Mouse (Mus musculus): ENCODE data around the gene Slc35b4. TPM values are rescaled to one million over a fixed set of nuclear protein-coding genes. Genes with fewer than 3 reads are reported as not detected.
A peak's percentile ranks its signal among the peaks of the same experiment; 100 is the strongest.

The Slc35b4 gene
- polyA plus RNA-seq, 1 experiment from 2014 or later: 49.9 TPM

DNA sequence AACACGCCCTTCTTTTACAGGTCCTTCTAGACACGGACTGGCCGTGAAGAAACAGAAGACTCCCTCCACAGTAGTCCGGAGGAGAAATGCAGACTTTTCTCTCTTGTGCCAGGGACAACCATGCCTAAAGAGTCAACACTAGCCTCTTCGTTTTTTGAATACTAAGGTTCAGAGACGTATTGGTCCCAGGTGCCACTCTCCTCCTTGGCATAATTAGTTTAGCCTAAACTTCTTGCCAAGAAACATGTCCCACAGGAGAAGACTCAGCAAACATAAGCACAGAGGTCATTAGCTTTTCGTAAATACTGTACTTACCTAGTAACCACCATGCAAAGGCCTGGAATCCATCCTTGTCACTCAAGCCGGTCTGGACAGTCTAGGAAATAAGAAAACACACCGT is 13.9 kb downstream of the Slc35b4 start:
- Histone ChIP-seq H3K9ac (no peak overlapping the region), H3K36me3 (peaks cover 89% of the 10 kb centered on the region), H3K27ac (no peak overlapping the region), H3K9me3 (no peaks in the 10 kb centered on the region), H3K4me3 (no peak overlapping the region), H3K27me3 (no peaks in the 10 kb centered on the region), H3K4me2 (no peak overlapping the region), H3K4me1 (0 out of 2 replicates have a peak, but pooled peaks cover 2% of the 10 kb centered on the region)
- 75% methylated on average over 9 of the region's 9 CpGs for WGBS
- no peak for ATAC-seq (ENCODE audit: insufficient number of reproducible peaks, insufficient read depth, low FRiP score, low TSS enrichment, low read depth)

GRCm38 (mm10) chr6:34162607-34163006 is 14.3 kb downstream of the Slc35b4 start:
- Histone ChIP-seq H3K4me1 (0 out of 2 replicates have a peak, but pooled peaks cover 2% of the 10 kb centered on the region), H3K36me3 (peaks cover 93% of the 10 kb centered on the region), H3K9ac (no peak overlapping the region), H3K4me2 (no peak overlapping the region), H3K9me3 (no peaks in the 10 kb centered on the region), H3K27ac (no peak overlapping the region), H3K27me3 (no peaks in the 10 kb centered on the region), H3K4me3 (no peak overlapping the region)
- WGBS: 46% methylated on average over 2 of the region's 2 CpGs
- no peak for ATAC-seq (ENCODE audit: insufficient number of reproducible peaks, insufficient read depth, low FRiP score, low TSS enrichment, low read depth)

DNA sequence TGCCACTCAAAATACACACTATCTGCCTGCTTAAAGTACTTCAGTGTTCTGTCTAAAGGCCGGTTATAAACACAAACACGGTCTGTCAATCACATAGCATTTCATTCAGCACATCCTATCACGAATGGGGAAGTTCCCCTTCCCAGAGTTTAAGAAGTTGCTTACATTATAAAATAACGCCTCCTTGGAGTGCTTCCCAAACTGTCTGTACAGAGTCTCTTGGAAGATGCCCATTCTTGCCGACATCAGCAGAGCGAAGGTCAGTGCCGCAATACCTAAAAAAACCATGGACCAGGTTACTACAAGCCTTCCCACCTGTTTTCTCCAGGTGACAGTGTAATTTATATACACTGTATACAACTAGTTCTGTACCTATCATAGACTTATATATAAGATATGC is 15.4 kb downstream of the Slc35b4 start:
- no peaks in the 10 kb centered on the region for H3K9me3 ChIP-seq
- H3K4me2 ChIP-seq: no peak overlapping the region
- H3K9ac ChIP-seq: no peak overlapping the region
- H3K27me3 ChIP-seq: no peaks in the 10 kb centered on the region
- ATAC-seq (ENCODE audit: insufficient number of reproducible peaks, insufficient read depth, low FRiP score, low TSS enrichment, low read depth): no peak
- H3K4me3 ChIP-seq: no peak overlapping the region
- peaks cover 7% of the 10 kb centered on the region for H3K4me1 ChIP-seq
- peaks cover 93% of the 10 kb centered on the region for H3K36me3 ChIP-seq
- no peak overlapping the region for H3K27ac ChIP-seq
- WGBS: 91% methylated on average over 7 of the region's 7 CpGs

- Histone ChIP-seq H3K36me3 (peaks cover 87% of the 10 kb centered on the region), H3K4me1 (peaks cover 14% of the 10 kb centered on the region), H3K4me2 (no peak overlapping the region), H3K27me3 (no peaks in the 10 kb centered on the region), H3K9me3 (no peaks in the 10 kb centered on the region), H3K27ac (no peak overlapping the region), H3K9ac (no peak overlapping the region), H3K4me3 (no peak overlapping the region)
- WGBS: 94% methylated on average over 7 of the region's 7 CpGs
- ATAC-seq (ENCODE audit: insufficient number of reproducible peaks, insufficient read depth, low FRiP score, low TSS enrichment, low read depth): no peak
Measured at GRCm38 (mm10) chr6:34160816-34161310, 16.0 kb downstream of the Slc35b4 start.

- no peak overlapping the region for H3K9ac ChIP-seq
- H3K36me3 ChIP-seq: peaks cover 80% of the 10 kb centered on the region
- H3K4me2 ChIP-seq: no peak overlapping the region
- no peak overlapping the region for H3K4me3 ChIP-seq
- H3K27ac ChIP-seq: no peak overlapping the region
- H3K9me3 ChIP-seq: no peaks in the 10 kb centered on the region
- ATAC-seq (ENCODE audit: insufficient number of reproducible peaks, insufficient read depth, low FRiP score, low TSS enrichment, low read depth): no peak
- 82% methylated on average over 23 of the region's 23 CpGs for WGBS
- H3K27me3 ChIP-seq: no peaks in the 10 kb centered on the region
- H3K4me1 ChIP-seq: peaks cover 20% of the 10 kb centered on the region
Measured at GRCm38 (mm10) chr6:34159998-34160815, 16.7 kb downstream of the Slc35b4 start.

DNA sequence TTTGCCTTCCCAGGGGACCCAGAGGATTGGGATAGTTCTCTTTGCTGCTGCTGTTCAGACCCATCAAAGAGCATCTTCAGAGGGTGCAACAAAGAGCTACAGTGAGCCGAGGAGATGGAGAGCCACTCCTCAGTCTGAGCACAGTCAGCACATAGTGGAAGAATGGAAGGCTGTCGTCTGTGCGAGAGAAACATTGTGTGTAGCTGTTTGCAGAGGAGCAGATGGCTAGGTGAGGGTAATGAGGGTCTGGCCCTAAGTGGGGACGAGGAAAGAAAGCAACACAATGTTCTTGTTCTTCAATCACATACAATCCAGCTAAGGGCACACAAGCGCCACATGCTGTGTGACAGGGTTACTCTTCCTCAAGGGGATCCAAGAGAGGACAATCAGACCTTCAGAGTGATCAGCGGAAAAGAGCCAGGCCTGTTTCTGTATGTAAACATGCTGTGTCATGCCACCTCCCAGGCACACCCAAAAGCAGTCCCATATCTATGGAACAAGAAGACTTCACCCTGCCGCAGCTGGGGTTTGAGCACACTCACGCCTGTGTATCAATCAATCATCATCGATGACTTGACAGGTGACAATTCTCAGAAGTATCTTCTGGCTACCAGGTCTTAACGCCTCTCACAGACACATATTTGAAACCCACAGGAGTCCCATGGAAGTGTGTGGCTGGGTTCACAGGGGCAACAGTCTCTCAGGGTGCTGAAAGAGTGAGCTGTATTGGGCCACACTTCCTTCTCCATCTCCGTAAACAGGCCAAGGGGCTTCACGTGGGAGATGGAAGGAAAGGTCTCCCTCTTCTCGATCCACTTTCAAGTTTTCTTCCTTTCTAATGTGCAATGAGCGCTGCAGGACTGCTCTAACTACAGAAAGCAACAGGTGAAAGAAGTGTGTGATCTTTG is 19.8 kb downstream of the Slc35b4 start:
- WGBS: 77% methylated on average over 14 of the region's 14 CpGs
- H3K4me1 ChIP-seq: peaks cover 45% of the 10 kb centered on the region
- H3K4me3 ChIP-seq: no peak overlapping the region
- H3K9me3 ChIP-seq: no peaks in the 10 kb centered on the region
- no peak overlapping the region for H3K9ac ChIP-seq
- peak overlapping the region; percentile 88; the same call in 1 of the 2 replicates for H3K27ac ChIP-seq
- H3K4me2 ChIP-seq: no peak overlapping the region
- H3K36me3 ChIP-seq: peaks cover 55% of the 10 kb centered on the region
- ATAC-seq (ENCODE audit: insufficient number of reproducible peaks, insufficient read depth, low FRiP score, low TSS enrichment, low read depth): no peak
- no peaks in the 10 kb centered on the region for H3K27me3 ChIP-seq

- Histone ChIP-seq H3K4me3 (no peak overlapping the region), H3K27me3 (no peaks in the 10 kb centered on the region), H3K27ac (peak overlapping the region; percentile 88), H3K4me1 (peaks cover 45% of the 10 kb centered on the region), H3K36me3 (peaks cover 46% of the 10 kb centered on the region), H3K9me3 (no peaks in the 10 kb centered on the region), H3K4me2 (no peak overlapping the region; the same call in 1 of the 2 replicates), H3K9ac (no peak overlapping the region)
- 47% methylated on average over 5 of the region's 5 CpGs for WGBS
- peak; percentile 17; the same call in 1 of the 2 replicates for ATAC-seq (ENCODE audit: insufficient number of reproducible peaks, insufficient read depth, low FRiP score, low TSS enrichment, low read depth)
Measured at GRCm38 (mm10) chr6:34156057-34156456, 20.9 kb downstream of the Slc35b4 start.

DNA sequence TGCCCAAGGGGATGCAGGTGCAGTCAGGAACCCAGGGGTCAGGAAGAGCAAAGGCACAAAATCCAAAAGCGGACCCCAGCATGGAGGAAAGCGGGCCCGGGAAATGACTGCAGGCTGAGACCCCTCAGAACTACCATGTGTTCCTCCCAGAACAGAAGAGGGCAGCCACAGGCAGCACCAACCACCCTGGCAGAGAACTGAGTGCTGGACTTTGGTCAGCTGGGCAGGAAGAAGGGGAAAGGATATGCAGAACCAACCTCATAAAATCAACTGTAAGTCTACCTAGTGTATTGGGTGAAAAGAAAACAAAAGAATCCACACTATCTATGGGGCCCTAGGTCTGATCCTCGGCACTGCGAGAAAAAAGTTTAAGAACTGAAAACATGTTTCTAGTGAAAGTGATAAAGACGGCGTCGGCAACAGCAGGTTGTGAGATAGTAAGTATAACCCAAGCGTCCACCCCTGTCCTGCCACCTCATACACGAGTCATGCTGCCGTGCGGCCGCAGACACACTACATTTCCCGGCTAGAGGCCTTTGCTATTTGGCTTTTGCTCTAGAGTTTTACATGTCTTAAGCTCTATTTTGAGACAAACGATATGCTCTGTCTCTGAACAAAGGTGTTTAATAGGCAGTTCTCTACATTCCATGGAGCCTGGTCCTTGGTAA is 21.6 kb downstream of the Slc35b4 start:
- Histone ChIP-seq H3K9ac (no peak overlapping the region), H3K27ac (peak overlapping the region; percentile 88), H3K27me3 (no peaks in the 10 kb centered on the region), H3K9me3 (no peaks in the 10 kb centered on the region), H3K36me3 (peaks cover 38% of the 10 kb centered on the region), H3K4me2 (no peak overlapping the region), H3K4me1 (peaks cover 45% of the 10 kb centered on the region), H3K4me3 (no peak overlapping the region)
- 88% methylated on average over 15 of the region's 15 CpGs for WGBS
- ATAC-seq (ENCODE audit: insufficient number of reproducible peaks, insufficient read depth, low FRiP score, low TSS enrichment, low read depth): no peak

DNA sequence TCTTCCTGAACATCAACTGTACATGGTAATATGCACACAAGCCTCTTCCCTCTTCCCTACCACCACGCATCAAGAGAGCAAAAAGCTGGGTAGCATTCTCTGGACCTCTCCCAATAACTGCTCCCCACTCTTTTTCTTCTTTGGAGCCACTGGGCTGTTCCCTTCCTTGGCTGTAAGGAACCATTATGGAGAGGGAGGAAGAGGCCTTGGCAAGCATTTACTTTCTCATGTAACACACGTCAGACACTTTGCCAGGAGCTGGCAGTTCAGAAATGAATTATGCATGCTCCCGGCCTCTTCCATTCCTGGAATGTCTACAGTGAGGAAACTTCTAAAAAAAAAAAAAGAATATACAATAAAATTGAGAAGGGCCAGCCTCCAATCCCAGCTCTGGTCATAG is 22.7 kb downstream of the Slc35b4 start:
- Histone ChIP-seq H3K9me3 (no peaks in the 10 kb centered on the region), H3K27ac (peak overlapping the region; percentile 88), H3K4me3 (no peak overlapping the region), H3K4me1 (peaks cover 45% of the 10 kb centered on the region), H3K27me3 (no peaks in the 10 kb centered on the region), H3K4me2 (peak overlapping the region; percentile 25; the same call in 1 of the 2 replicates), H3K36me3 (peaks cover 27% of the 10 kb centered on the region), H3K9ac (0 out of 2 replicates have a peak overlapping the region, but pooled peaks have one; percentile 23)
- ATAC-seq (ENCODE audit: insufficient number of reproducible peaks, insufficient read depth, low FRiP score, low TSS enrichment, low read depth): 0 out of 2 replicates have a peak, but pooled peaks have one; percentile 49
- WGBS: 22% methylated on average over 3 of the region's 3 CpGs

DNA sequence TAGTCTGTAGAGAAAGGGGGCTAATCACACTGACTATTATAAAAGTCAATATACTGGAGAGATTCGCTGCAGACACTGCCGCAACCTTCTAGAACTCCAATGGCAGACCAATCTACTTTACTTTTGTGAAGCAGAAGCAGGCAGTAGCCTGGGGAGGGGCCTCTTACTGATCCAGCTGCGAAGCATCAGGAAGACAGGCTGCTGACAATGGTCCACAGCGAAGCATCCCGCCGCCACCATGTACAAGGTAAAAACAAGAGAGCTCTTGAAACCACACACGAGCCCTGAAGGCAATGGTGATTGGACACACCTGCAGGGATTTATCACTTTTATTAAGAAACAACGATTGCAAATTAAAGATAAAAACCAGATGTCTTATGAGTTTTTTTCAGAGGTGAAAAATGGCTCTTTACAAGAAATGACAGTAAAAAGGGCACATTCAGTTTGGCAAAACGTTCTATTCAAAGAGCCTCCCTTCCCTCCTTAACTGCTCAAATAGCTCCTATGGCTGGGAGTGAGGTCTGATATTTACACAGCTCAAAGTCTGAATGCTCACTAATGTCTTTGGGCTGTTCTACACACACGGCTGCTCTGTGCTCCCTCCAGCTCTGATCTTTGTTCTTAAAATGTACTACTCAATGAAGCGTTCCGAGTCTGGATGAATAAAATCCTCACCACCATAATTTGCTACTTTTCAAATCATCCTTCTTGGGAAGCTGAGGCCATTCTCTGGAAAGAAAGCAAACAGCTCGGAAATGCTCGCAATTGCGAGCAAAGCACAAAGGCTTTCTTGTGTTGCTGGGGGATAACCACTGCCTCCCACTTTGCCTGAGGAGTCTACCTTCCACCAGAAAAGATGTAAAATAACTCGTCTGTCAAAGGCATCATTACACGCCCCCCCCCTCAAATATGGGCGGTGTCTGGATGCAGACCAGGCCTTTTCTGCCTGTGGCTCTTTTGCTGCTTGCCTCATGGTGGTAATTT is 23.6 kb downstream of the Slc35b4 start:
- Histone ChIP-seq H3K9ac (peak overlapping the region; percentile 23; the same call in 1 of the 2 replicates), H3K27ac (peak overlapping the region; percentile 88), H3K4me2 (peak overlapping the region; percentile 25), H3K9me3 (no peaks in the 10 kb centered on the region), H3K4me3 (no peak overlapping the region), H3K4me1 (peaks cover 45% of the 10 kb centered on the region), H3K36me3 (peaks cover 19% of the 10 kb centered on the region), H3K27me3 (no peaks in the 10 kb centered on the region)
- WGBS: 23% methylated on average over 18 of the region's 18 CpGs
- ATAC-seq (ENCODE audit: insufficient number of reproducible peaks, insufficient read depth, low FRiP score, low TSS enrichment, low read depth): no peak
